ENCODE assay signal across 28 mouse cellular contexts in genomic region chr6:117200916-117201315, GRCm38 (mm10). TPM values are rescaled to one million over a fixed set of nuclear protein-coding genes. Genes with fewer than 3 reads are reported as not detected.
DNase-seq lines count a peak whose midpoint lies in the region; ATAC-seq and TF ChIP-seq lines count a peak whose summit lies in the region.
"Had no signal": no experiment of that assay in that cellular context is flagged by ENCODE, and none has a peak within 500 bp of the region (broad histone marks: within the 10 kb centered on the region; RNA-seq: fewer than 3 reads in every experiment).

No protein-coding gene starts in this region.

- intact Hi-C loops in heart, postnatal 10 days (cut with DNase I) = no loop called here

- DNase-seq in heart, embryonic 10.5 days (ENCODE audit: low spot score) = no peak
- DNase-seq in heart, adult 18-20 months = no peak
- DNase-seq in lung, adult 2 months = peak; percentile 8
- DNase-seq in lung, postnatal 10 days = peak; percentile 65
- DNase-seq in gastrocnemius, postnatal 25 days = no peak
- DNase-seq in heart, postnatal 10 days = no peak
- DNase-seq: adrenal gland, postnatal 14 days; cerebellum, adult 11 months; cerebellum, adult 9-11 months; gastrocnemius, postnatal 14 days; kidney, adult 18-20 months; layer of hippocampus, postnatal 36 days; liver, embryonic 13.5 days; thymus, adult 18-20 months; thymus, postnatal 25 days had no signal

- H3K27ac ChIP-seq in heart, embryonic 10.5 days = 0 out of 2 replicates have a peak overlapping the region, but pooled peaks have one; percentile 36
- H3K27ac ChIP-seq: embryonic facial prominence, embryonic 10.5 days; embryonic facial prominence, embryonic 15.5 days; forebrain, embryonic 12.5 days; limb, embryonic 10.5 days; limb, embryonic 15.5 days; liver, embryonic 13.5 days; macrophage; neural tube, embryonic 12.5 days had no signal

- no peak for TF ChIP-seq POLR2A in lung, adult 2 months (IDR thresholded peaks at IDR 0.05; ENCODE audit: borderline replicate concordance, extremely low read depth, low read depth, low read length)

- no peaks in the 10 kb centered on the region for H3K36me3 ChIP-seq in heart, embryonic 10.5 days
- H3K36me3 ChIP-seq: embryonic facial prominence, embryonic 10.5 days; embryonic facial prominence, embryonic 15.5 days; forebrain, embryonic 12.5 days; limb, embryonic 10.5 days; limb, embryonic 15.5 days; liver, embryonic 13.5 days; neural tube, embryonic 12.5 days had no signal

- H3K4me3 ChIP-seq in heart, embryonic 10.5 days = no peak overlapping the region
- H3K4me3 ChIP-seq in lung, adult 2 months (replicated peaks; ENCODE audit: extremely low read depth, low read depth, low read length) = no peak overlapping the region
- H3K4me3 ChIP-seq: embryonic facial prominence, embryonic 10.5 days; embryonic facial prominence, embryonic 15.5 days; forebrain, embryonic 12.5 days; limb, embryonic 10.5 days; limb, embryonic 15.5 days; liver, embryonic 13.5 days; neural tube, embryonic 12.5 days had no signal

- H3K4me1 ChIP-seq in heart, embryonic 10.5 days = peaks cover 26% of the 10 kb centered on the region
- no peaks in the 10 kb centered on the region; the same call in 1 of the 2 replicates for H3K4me1 ChIP-seq in lung, adult 2 months (ENCODE audit: control insufficient read depth, insufficient read depth, low read length)
- H3K4me1 ChIP-seq: embryonic facial prominence, embryonic 15.5 days; forebrain, embryonic 12.5 days; limb, embryonic 15.5 days; liver, embryonic 13.5 days; neural tube, embryonic 12.5 days had no signal

- 51% methylated on average over 5 of the region's 5 CpGs for WGBS in heart, embryonic 10.5 days
- 40% methylated on average over 5 of the region's 5 CpGs for WGBS in lung, adult 2 months

- TF ChIP-seq CTCF in lung, adult 2 months (IDR thresholded peaks at IDR 0.05; ENCODE audit: insufficient read depth, low read length) = no peak

- no peaks in the 10 kb centered on the region for H3K9me3 ChIP-seq in heart, embryonic 10.5 days
- H3K9me3 ChIP-seq: embryonic facial prominence, embryonic 10.5 days; embryonic facial prominence, embryonic 15.5 days; forebrain, embryonic 12.5 days; limb, embryonic 10.5 days; limb, embryonic 15.5 days; liver, embryonic 13.5 days; neural tube, embryonic 12.5 days had no signal

- H3K27me3 ChIP-seq in heart, embryonic 10.5 days (ENCODE audit: insufficient read depth, poor library complexity, severe bottlenecking) = peaks cover 43% of the 10 kb centered on the region
- H3K27me3 ChIP-seq: forebrain, embryonic 12.5 days; limb, embryonic 15.5 days; liver, embryonic 13.5 days; neural tube, embryonic 12.5 days; Patski had no signal

- ATAC-seq in megakaryocyte, adult 5-6 weeks (ENCODE audit: poor library complexity, severe bottlenecking) = peak; percentile 69
- ATAC-seq in megakaryocyte-erythroid progenitor cell, adult 5-6 weeks (replicated peaks; ENCODE audit: low FRiP score, low TSS enrichment, poor library complexity, severe bottlenecking) = no peak
- ATAC-seq: hindbrain, embryonic 16.5 days; midbrain, embryonic 16.5 days; Patski had no signal

RNA-seq across cellular contexts. Expression of gene Cxcl12, which starts 32.6 kb away (rescaled TPM):
- 112 and 121 TPM in 2 replicates for polyA plus RNA-seq in heart, embryonic 10.5 days (2016; fragmentation: Nextera tagmentation; extraction: Ambion mirVana)
- total RNA-seq in heart, adult 18-20 months (2021) = 10 to 100 TPM; 90.2 to 91.3 TPM
- polyA plus RNA-seq in lung, adult 2 months (2012; rRNA removed) = 177 and 189 TPM in 2 replicates
- total RNA-seq in megakaryocyte, adult 5-6 weeks (2015) = 8.8 and 9.7 TPM in 2 replicates
- 9.7 and 12.8 TPM in 2 replicates for total RNA-seq in megakaryocyte, adult 5-6 weeks (2017)
- total RNA-seq in gastrocnemius, postnatal 25 days (2021) = 10 to 100 TPM; 38.5 to 47.4 TPM
- not detected in 2 replicates for total RNA-seq in megakaryocyte-erythroid progenitor cell, adult 5-6 weeks (2014; fragmentation: Nextera tagmentation)
- 0.80 and 1.4 TPM in 2 replicates for total RNA-seq in megakaryocyte-erythroid progenitor cell, adult 5-6 weeks (2017)
- 100 to 1,000 TPM; 147 to 151 TPM for total RNA-seq in heart, postnatal 10 days (2021)
- total RNA-seq: MEL had no signal

Comparison
In these comparisons a context has a peak if more than half of its experiments do, and no peak if none do; other contexts are left out.
1. DNase-seq: peak in lung, adult 2 months (single experiment) and lung, postnatal 10 days (single experiment); none in heart, embryonic 10.5 days (single experiment), heart, adult 18-20 months (0 of 2), gastrocnemius, postnatal 25 days (single experiment) and heart, postnatal 10 days (0 of 2).
2. RNA of gene Cxcl12, which starts 32.6 kb away (total RNA-seq): 147 to 151 TPM in heart, postnatal 10 days, 90.2 to 91.3 TPM in heart, adult 18-20 months, 38.5 to 47.4 TPM in gastrocnemius, postnatal 25 days and 8.8 to 12.8 TPM in megakaryocyte, adult 5-6 weeks; 0.80 to 1.4 TPM in megakaryocyte-erythroid progenitor cell, adult 5-6 weeks; every median in the first group is over 4 times any median in the second.